Mouse (Mus musculus) liver, postnatal 0 days (tissue): ENCODE data around the gene Gp5.

Source experiments
- CTCF ChIP-seq: sonication (generic); IDR thresholded peaks from 2 replicates; pipeline ENCODE4 v1.5.1; 2016; ENCODE audit warnings: antibody characterized with exemption, low read depth
- EP300 ChIP-seq: IDR thresholded peaks from 2 replicates; pipeline ENCODE4 v1.6.1; 2016; ENCODE audit warnings: antibody characterized with exemption, low read depth, mild to moderate bottlenecking

DNA sequence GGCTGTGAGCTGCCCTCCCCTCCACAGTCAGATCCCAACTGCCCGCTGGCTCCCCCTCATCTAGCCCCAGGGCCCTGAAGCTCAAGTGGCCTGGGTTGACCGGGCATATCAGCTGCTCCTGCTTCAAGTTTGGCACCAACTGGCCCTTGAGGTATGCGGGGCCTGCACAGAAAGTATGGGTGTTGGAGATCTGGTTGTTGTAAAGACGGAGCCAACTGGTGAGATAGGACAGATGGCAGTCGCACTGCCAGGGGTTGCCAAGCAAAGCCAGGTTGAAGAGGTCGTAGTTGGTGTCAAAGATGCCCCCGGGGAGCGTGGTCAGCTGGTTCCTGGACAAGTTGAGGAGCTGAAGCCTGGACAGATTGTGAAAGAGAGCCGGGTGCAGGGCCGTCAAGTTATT is 51.1 kb downstream of the Gp5 start:
- TF ChIP-seq CTCF: no peak
- no peak for TF ChIP-seq EP300
